Mouse (Mus musculus): ENCODE data around the gene Mrps5. TPM values are rescaled to one million over a fixed set of nuclear protein-coding genes. Genes with fewer than 3 reads are reported as not detected.

The Mrps5 gene
- polyA plus RNA-seq, 1 experiment: 238 TPM

GRCm38 (mm10) chr2:127643728-127644704 is 57.0 kb downstream of the Mrps5 start:
- Histone ChIP-seq H3K4me3 (ENCODE audit: insufficient read depth, low read depth, low read length) (no peak overlapping the region), H3K27ac (replicated peaks; ENCODE audit: low read depth, low read length) (no peak overlapping the region), H3K4me1 (ENCODE audit: control insufficient read depth, insufficient read depth, insufficient read length, low read length) (no peaks in the 10 kb centered on the region)

DNA sequence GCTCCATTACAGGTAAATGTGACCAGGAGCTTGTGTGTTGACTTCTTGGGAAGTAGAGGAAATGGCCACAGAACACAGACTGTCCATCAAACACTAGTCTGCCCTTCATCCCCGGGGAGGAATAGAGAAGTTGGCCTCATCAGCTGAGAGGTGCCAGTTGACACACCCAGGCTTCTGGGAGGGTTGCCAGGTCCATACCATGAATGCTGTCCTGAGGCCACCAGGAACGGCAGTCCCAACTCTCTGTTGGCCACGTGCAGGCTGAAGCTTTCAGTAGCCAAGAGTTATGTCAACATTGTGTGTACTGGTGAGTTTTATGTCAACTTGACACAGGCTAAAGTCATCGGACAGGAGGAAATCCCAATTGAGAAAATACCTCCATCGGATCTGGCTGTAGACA is 59.9 kb downstream of the Mrps5 start:
- Histone ChIP-seq H3K4me1 (ENCODE audit: control insufficient read depth, insufficient read depth, insufficient read length, low read length) (no peaks in the 10 kb centered on the region), H3K4me3 (ENCODE audit: insufficient read depth, low read depth, low read length) (no peak overlapping the region), H3K27ac (replicated peaks; ENCODE audit: low read depth, low read length) (no peak overlapping the region)

DNA sequence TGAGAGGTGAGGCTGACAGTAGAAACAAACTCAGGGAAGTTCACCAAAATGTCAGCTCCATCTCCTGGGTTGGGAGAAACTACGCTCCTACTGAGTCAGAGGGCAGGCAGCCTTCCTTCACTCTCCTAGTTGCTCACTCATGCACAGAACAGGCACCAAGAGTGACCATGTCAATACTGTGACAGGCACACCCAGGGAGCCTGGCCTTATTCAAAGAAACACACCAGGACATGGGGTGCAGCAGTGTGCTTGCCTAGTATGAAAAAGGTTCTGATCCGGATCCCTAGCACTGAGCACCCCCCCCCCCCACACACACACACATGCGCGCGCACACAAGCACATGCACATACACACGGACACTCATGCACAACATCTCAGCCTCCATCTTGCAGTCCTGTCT is 61.1 kb downstream of the Mrps5 start:
- Histone ChIP-seq H3K4me1 (ENCODE audit: control insufficient read depth, insufficient read depth, insufficient read length, low read length) (no peaks in the 10 kb centered on the region), H3K27ac (replicated peaks; ENCODE audit: low read depth, low read length) (no peak overlapping the region), H3K4me3 (ENCODE audit: insufficient read depth, low read depth, low read length) (no peak overlapping the region)

DNA sequence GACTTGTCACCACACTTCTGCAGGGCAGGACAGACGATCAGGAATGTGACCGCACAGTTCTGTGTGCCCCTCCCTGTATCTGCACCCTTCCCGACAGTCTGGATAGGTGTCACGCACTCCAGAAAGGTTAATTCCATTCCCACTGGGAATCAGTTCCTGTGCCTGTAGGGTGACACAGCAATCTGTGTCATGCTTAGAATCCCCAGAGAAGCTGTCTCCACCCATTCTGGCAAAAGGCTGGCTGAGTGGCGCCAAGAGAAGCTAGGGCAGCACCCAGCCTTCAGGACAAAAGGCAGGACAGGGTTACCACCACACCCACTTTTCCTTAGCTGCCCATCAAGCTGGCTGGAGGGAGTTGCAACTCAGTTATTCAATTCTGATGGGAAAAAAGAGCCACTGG is 62.9 kb downstream of the Mrps5 start:
- Histone ChIP-seq H3K4me3 (ENCODE audit: insufficient read depth, low read depth, low read length) (no peak overlapping the region), H3K4me1 (ENCODE audit: control insufficient read depth, insufficient read depth, insufficient read length, low read length) (no peaks in the 10 kb centered on the region), H3K27ac (replicated peaks; ENCODE audit: low read depth, low read length) (no peak overlapping the region)

GRCm38 (mm10) chr2:127651601-127652000 is 64.6 kb downstream of the Mrps5 start:
- Histone ChIP-seq H3K4me1 (ENCODE audit: control insufficient read depth, insufficient read depth, insufficient read length, low read length) (peaks cover 4% of the 10 kb centered on the region; the same call in 1 of the 2 replicates), H3K4me3 (ENCODE audit: insufficient read depth, low read depth, low read length) (no peak overlapping the region), H3K27ac (replicated peaks; ENCODE audit: low read depth, low read length) (no peak overlapping the region)

GRCm38 (mm10) chr2:127652335-127652734 is 65.3 kb downstream of the Mrps5 start:
- H3K4me3 ChIP-seq (ENCODE audit: insufficient read depth, low read depth, low read length): no peak overlapping the region
- H3K4me1 ChIP-seq (ENCODE audit: control insufficient read depth, insufficient read depth, insufficient read length, low read length): peaks cover 4% of the 10 kb centered on the region; the same call in 1 of the 2 replicates
- no peak overlapping the region for H3K27ac ChIP-seq (replicated peaks; ENCODE audit: low read depth, low read length)

- Histone ChIP-seq H3K4me3 (ENCODE audit: insufficient read depth, low read depth, low read length) (no peak overlapping the region), H3K4me1 (ENCODE audit: control insufficient read depth, insufficient read depth, insufficient read length, low read length) (peaks cover 4% of the 10 kb centered on the region; the same call in 1 of the 2 replicates), H3K27ac (replicated peaks; ENCODE audit: low read depth, low read length) (no peak overlapping the region)
Observed at GRCm38 (mm10) chr2:127652805-127653204, 65.8 kb downstream of the Mrps5 start.

DNA sequence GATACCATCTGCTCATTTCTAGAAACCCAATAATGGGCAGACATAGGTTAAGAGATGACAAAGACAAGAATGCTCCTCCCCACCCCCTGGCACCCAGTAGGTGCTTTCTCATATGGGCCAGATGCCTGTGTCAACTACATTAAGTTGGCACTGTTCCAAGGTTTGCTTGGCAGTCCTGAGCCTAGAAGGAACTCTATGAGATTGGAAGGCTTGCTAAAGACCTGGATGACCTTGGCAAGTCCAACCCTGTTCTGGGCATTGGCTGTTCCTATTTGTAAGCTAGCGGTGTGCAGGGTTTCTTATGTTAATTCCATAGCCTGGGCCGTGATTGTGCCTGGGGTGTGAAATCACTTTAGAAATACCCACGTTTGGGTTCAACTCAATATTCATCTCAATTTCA is 67.8 kb downstream of the Mrps5 start:
- Histone ChIP-seq H3K4me3 (ENCODE audit: insufficient read depth, low read depth, low read length) (no peak overlapping the region), H3K27ac (replicated peaks; ENCODE audit: low read depth, low read length) (no peak overlapping the region)

GRCm38 (mm10) chr2:127655419-127655818 is 68.4 kb downstream of the Mrps5 start:
- Histone ChIP-seq H3K4me3 (ENCODE audit: insufficient read depth, low read depth, low read length) (0 out of 2 replicates have a peak overlapping the region, but pooled peaks have one; percentile 13), H3K4me1 (ENCODE audit: control insufficient read depth, insufficient read depth, insufficient read length, low read length) (peaks cover 4% of the 10 kb centered on the region; the same call in 1 of the 2 replicates), H3K27ac (replicated peaks; ENCODE audit: low read depth, low read length) (no peak overlapping the region)

More for the DNA sequence above, 67.8 kb downstream of the Mrps5 start:
- H3K4me1 ChIP-seq (ENCODE audit: control insufficient read depth, insufficient read depth, insufficient read length, low read length): peaks cover 4% of the 10 kb centered on the region; the same call in 1 of the 2 replicates

- H3K4me1 ChIP-seq (ENCODE audit: control insufficient read depth, insufficient read depth, insufficient read length, low read length): peaks cover 4% of the 10 kb centered on the region; the same call in 1 of the 2 replicates
- no peak within 1 kb of the TSS for H3K27ac ChIP-seq (replicated peaks; ENCODE audit: low read depth, low read length)
- H3K4me3 ChIP-seq (ENCODE audit: insufficient read depth, low read depth, low read length): peak within 1 kb of the TSS; percentile 30
Observed at GRCm38 (mm10) chr2:127656086-127656720, 69.2 kb downstream of the Mrps5 start, which contains the start of gene Mal. Gene Mal (minus strand): TSS chr2:127656695.

Other genes starting within 250 kb of the Mrps5 start
- gene Astl, start 248.6 kb upstream of the Mrps5 start, polyA plus RNA-seq (2012; ENCODE audit: insufficient read depth, insufficient read length, missing spikeins): not detected in 2 replicates
- gene Adra2b, start 224.0 kb upstream of the Mrps5 start, polyA plus RNA-seq (2012; ENCODE audit: insufficient read depth, insufficient read length, missing spikeins): 0.38 TPM in 1 of 2 replicates, not detected in the other
- gene Gpat2, start 162.0 kb upstream of the Mrps5 start, polyA plus RNA-seq (2012; ENCODE audit: insufficient read depth, insufficient read length, missing spikeins): not detected in 2 replicates
- gene Fahd2a, start 142.7 kb upstream of the Mrps5 start, polyA plus RNA-seq (2012; ENCODE audit: insufficient read depth, insufficient read length, missing spikeins): 103 and 106 TPM in 2 replicates
- 0.63 TPM in 1 of 2 replicates, not detected in the other for gene Kcnip3, start 65.1 kb upstream of the Mrps5 start, polyA plus RNA-seq (2012; ENCODE audit: insufficient read depth, insufficient read length, missing spikeins)
- gene Prom2, start 45.8 kb upstream of the Mrps5 start, polyA plus RNA-seq (2012; ENCODE audit: insufficient read depth, insufficient read length, missing spikeins): not detected in 2 replicates
- gene Zfp661, start 128 bp upstream of the Mrps5 start, polyA plus RNA-seq (2012; ENCODE audit: insufficient read depth, insufficient read length, missing spikeins): 2.1 TPM in 2 replicates
- gene Mal, start 69.5 kb downstream of the Mrps5 start, polyA plus RNA-seq (2012; ENCODE audit: insufficient read depth, insufficient read length, missing spikeins): 1.5 TPM in 2 replicates
- gene Mall, start 142.7 kb downstream of the Mrps5 start, polyA plus RNA-seq (2012; ENCODE audit: insufficient read depth, insufficient read length, missing spikeins): 2.4 and 3.4 TPM in 2 replicates
- 24.4 and 28.2 TPM in 2 replicates for gene Nphp1, start 201.7 kb downstream of the Mrps5 start, polyA plus RNA-seq (2012; ENCODE audit: insufficient read depth, insufficient read length, missing spikeins)
- gene Mtln, start 205.3 kb downstream of the Mrps5 start, polyA plus RNA-seq (2012; ENCODE audit: insufficient read depth, insufficient read length, missing spikeins): 176 and 191 TPM in 2 replicates
- not detected in 2 replicates for gene Bub1, start 244.6 kb downstream of the Mrps5 start, polyA plus RNA-seq (2012; ENCODE audit: insufficient read depth, insufficient read length, missing spikeins)